Mouse (Mus musculus): Measurements from ENCODE around the gene Zfp219. TPM values are rescaled to one million over a fixed set of nuclear protein-coding genes. Genes with fewer than 3 reads are reported as not detected.

Gene Zfp219
- polyA plus RNA-seq, 1 experiment from 2014 or later = 78.3 TPM

- no peaks in the 10 kb centered on the region for H3K9me3 ChIP-seq
- H3K27ac ChIP-seq = no peak overlapping the region
- peaks cover 44% of the 10 kb centered on the region for H3K36me3 ChIP-seq
- WGBS = 50% methylated on average over 26 of the region's 26 CpGs
- H3K4me1 ChIP-seq = peaks cover 79% of the 10 kb centered on the region
- no peaks in the 10 kb centered on the region for H3K27me3 ChIP-seq (replicated peaks)
- no peak for ATAC-seq (ENCODE audit: low FRiP score, low read depth)
- H3K4me2 ChIP-seq (replicated peaks) = peak overlapping the region; percentile 64
- H3K9ac ChIP-seq = no peak overlapping the region; the same call in 1 of the 2 replicates
- peak overlapping the region; percentile 36; the same call in 1 of the 2 replicates for H3K4me3 ChIP-seq
Measured at GRCm38 (mm10) chr14:52009361-52009760, 11.2 kb downstream of the Zfp219 start.

- WGBS = 56% methylated on average over 38 of the region's 38 CpGs
- Histone ChIP-seq H3K36me3 (peaks cover 47% of the 10 kb centered on the region), H3K4me1 (peaks cover 87% of the 10 kb centered on the region), H3K9me3 (no peaks in the 10 kb centered on the region), H3K27me3 (replicated peaks) (no peaks in the 10 kb centered on the region), H3K4me3 (peak overlapping the region; percentile 7; the same call in 1 of the 2 replicates), H3K27ac (no peak overlapping the region), H3K9ac (peak overlapping the region; percentile 21; the same call in 1 of the 2 replicates), H3K4me2 (replicated peaks) (peak overlapping the region; percentile 64)
- ATAC-seq (ENCODE audit: low FRiP score, low read depth) = peak; percentile 22
Measured at GRCm38 (mm10) chr14:52008321-52009203, 12.0 kb downstream of the Zfp219 start.

GRCm38 (mm10) chr14:52006771-52007170, 13.8 kb downstream of the Zfp219 start:
- no peak overlapping the region for H3K27ac ChIP-seq
- peaks cover 65% of the 10 kb centered on the region for H3K36me3 ChIP-seq

GRCm38 (mm10) chr14:52006241-52006640, 14.3 kb downstream of the Zfp219 start:
- no peak for ATAC-seq (ENCODE audit: low FRiP score, low read depth)
- Histone ChIP-seq H3K4me2 (replicated peaks) (no peak overlapping the region; the same call in 1 of the 2 replicates), H3K27me3 (replicated peaks) (no peaks in the 10 kb centered on the region), H3K36me3 (peaks cover 66% of the 10 kb centered on the region), H3K4me3 (no peak overlapping the region), H3K4me1 (peaks cover 71% of the 10 kb centered on the region), H3K27ac (no peak overlapping the region), H3K9ac (no peak overlapping the region), H3K9me3 (no peaks in the 10 kb centered on the region)
- 81% methylated on average over 8 of the region's 8 CpGs for WGBS

More at GRCm38 (mm10) chr14:52006771-52007170, 13.8 kb downstream of the Zfp219 start:
- Histone ChIP-seq H3K9me3 (no peaks in the 10 kb centered on the region), H3K27me3 (replicated peaks) (no peaks in the 10 kb centered on the region), H3K9ac (no peak overlapping the region), H3K4me3 (no peak overlapping the region), H3K4me1 (peaks cover 77% of the 10 kb centered on the region), H3K4me2 (replicated peaks) (no peak overlapping the region; the same call in 1 of the 2 replicates)
- 96% methylated on average over 23 of the region's 23 CpGs for WGBS
- ATAC-seq (ENCODE audit: low FRiP score, low read depth) = no peak

DNA sequence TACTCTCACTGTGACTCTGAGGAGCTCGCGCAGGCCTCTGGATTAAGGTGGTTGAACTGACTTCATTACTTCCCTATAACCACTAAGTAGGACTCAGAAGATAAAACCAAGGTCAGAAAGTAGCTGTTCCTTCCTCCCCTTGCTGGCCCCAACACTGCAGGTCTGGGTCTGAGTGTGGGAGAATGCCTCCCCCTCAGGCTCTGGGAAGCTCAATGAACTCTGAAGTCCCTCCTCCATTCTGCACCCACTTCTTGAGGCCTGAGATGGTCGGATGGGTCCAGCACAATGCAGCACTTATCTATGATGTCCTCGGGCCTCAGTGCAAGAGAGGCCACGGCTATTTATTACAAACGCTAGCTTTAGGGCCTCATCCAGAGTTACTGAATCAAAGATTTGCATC, 14.9 kb downstream of the Zfp219 start:
- Histone ChIP-seq H3K27ac (no peak overlapping the region), H3K4me2 (replicated peaks) (no peak overlapping the region), H3K9ac (no peak overlapping the region), H3K9me3 (no peaks in the 10 kb centered on the region), H3K4me1 (peaks cover 65% of the 10 kb centered on the region), H3K36me3 (peaks cover 71% of the 10 kb centered on the region), H3K27me3 (replicated peaks) (no peaks in the 10 kb centered on the region), H3K4me3 (no peak overlapping the region)
- no peak for ATAC-seq (ENCODE audit: low FRiP score, low read depth)
- WGBS = 84% methylated on average over 6 of the region's 6 CpGs

DNA sequence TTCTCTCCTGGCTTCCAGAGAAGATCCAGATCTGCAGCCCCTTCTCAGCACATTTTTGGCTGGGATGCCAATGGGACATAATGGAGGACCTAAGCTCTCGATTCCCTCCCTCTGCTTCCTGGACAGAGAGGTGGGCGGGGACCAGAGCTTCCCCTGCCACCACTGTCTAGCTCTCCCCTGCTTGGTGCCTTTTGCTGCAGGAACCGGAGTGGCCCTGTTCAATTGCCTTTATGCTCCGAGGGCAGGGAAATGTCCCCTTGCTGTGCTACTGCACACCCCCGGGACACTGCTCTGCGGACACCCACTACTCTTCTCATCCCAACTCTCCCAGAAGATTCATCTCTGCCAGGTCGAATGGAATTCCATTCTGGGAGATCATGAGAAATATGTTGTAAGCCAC, 15.4 kb downstream of the Zfp219 start:
- 0 out of 2 replicates have a peak overlapping the region, but pooled peaks have one; percentile 37 for H3K27ac ChIP-seq
- no peaks in the 10 kb centered on the region for H3K9me3 ChIP-seq
- ATAC-seq (ENCODE audit: low FRiP score, low read depth) = no peak

GRCm38 (mm10) chr14:52003981-52004495, 16.5 kb downstream of the Zfp219 start:
- no peaks in the 10 kb centered on the region for H3K27me3 ChIP-seq (replicated peaks)
- H3K4me3 ChIP-seq = no peak overlapping the region
- no peaks in the 10 kb centered on the region for H3K9me3 ChIP-seq
- H3K4me2 ChIP-seq (replicated peaks) = peak overlapping the region; percentile 49
- peaks cover 80% of the 10 kb centered on the region for H3K36me3 ChIP-seq
- peak overlapping the region; percentile 38; the same call in 1 of the 2 replicates for H3K9ac ChIP-seq
- peak; percentile 74 for ATAC-seq (ENCODE audit: low FRiP score, low read depth)
- peaks cover 51% of the 10 kb centered on the region for H3K4me1 ChIP-seq
- WGBS = 24% methylated on average over 16 of the region's 16 CpGs
- H3K27ac ChIP-seq = peak overlapping the region; percentile 43; the same call in 1 of the 2 replicates

More for the DNA sequence above, 15.4 kb downstream of the Zfp219 start:
- WGBS = 68% methylated on average over 7 of the region's 7 CpGs
- H3K4me3 ChIP-seq = no peak overlapping the region
- peaks cover 74% of the 10 kb centered on the region for H3K36me3 ChIP-seq
- H3K4me2 ChIP-seq (replicated peaks) = no peak overlapping the region
- H3K9ac ChIP-seq = no peak overlapping the region
- H3K27me3 ChIP-seq (replicated peaks) = no peaks in the 10 kb centered on the region
- H3K4me1 ChIP-seq = peaks cover 62% of the 10 kb centered on the region

- Histone ChIP-seq H3K9me3 (no peaks in the 10 kb centered on the region), H3K27me3 (replicated peaks) (no peaks in the 10 kb centered on the region), H3K36me3 (peaks cover 86% of the 10 kb centered on the region), H3K4me2 (replicated peaks) (no peak overlapping the region), H3K9ac (no peak overlapping the region), H3K4me1 (no peaks in the 10 kb centered on the region), H3K4me3 (no peak overlapping the region), H3K27ac (no peak overlapping the region)
- 90% methylated on average over 14 of the region's 14 CpGs for WGBS
- no peak for ATAC-seq (ENCODE audit: low FRiP score, low read depth)
Measured at GRCm38 (mm10) chr14:51997483-51997882, 23.1 kb downstream of the Zfp219 start.

DNA sequence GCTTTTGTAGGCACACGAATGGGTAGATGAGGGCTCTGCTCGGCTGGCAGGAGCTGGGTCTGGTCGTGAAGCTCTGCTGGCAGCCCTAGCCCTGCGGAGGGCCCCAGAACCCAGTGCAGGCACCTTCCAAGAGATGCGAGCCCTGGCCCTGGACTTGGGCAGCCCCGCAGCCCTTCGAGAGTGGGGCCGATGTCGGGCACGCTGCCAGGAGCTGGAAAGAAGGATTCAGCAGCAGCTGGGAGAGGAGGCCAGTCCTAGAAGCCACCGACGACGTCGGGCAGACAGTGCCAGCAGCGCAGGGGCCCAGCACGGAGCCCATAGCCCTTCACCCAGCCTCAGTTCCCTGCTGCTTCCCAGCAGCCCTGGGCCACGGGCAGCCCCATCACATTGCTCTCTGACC, 23.7 kb downstream of the Zfp219 start:
- Histone ChIP-seq H3K4me2 (replicated peaks) (no peak overlapping the region), H3K4me1 (no peaks in the 10 kb centered on the region), H3K4me3 (no peak overlapping the region), H3K36me3 (peaks cover 86% of the 10 kb centered on the region), H3K27ac (no peak overlapping the region), H3K9me3 (no peaks in the 10 kb centered on the region), H3K27me3 (replicated peaks) (no peaks in the 10 kb centered on the region), H3K9ac (no peak overlapping the region)
- ATAC-seq (ENCODE audit: low FRiP score, low read depth) = no peak
- WGBS = 79% methylated on average over 17 of the region's 17 CpGs

GRCm38 (mm10) chr14:51996231-51996841, 24.2 kb downstream of the Zfp219 start:
- no peaks in the 10 kb centered on the region for H3K4me1 ChIP-seq
- H3K36me3 ChIP-seq = peaks cover 89% of the 10 kb centered on the region
- no peak overlapping the region for H3K4me3 ChIP-seq
- ATAC-seq (ENCODE audit: low FRiP score, low read depth) = no peak
- 90% methylated on average over 13 of the region's 13 CpGs for WGBS
- no peak overlapping the region for H3K9ac ChIP-seq
- H3K27me3 ChIP-seq (replicated peaks) = no peaks in the 10 kb centered on the region
- H3K27ac ChIP-seq = no peak overlapping the region
- no peak overlapping the region for H3K4me2 ChIP-seq (replicated peaks)
- H3K9me3 ChIP-seq = no peaks in the 10 kb centered on the region

DNA sequence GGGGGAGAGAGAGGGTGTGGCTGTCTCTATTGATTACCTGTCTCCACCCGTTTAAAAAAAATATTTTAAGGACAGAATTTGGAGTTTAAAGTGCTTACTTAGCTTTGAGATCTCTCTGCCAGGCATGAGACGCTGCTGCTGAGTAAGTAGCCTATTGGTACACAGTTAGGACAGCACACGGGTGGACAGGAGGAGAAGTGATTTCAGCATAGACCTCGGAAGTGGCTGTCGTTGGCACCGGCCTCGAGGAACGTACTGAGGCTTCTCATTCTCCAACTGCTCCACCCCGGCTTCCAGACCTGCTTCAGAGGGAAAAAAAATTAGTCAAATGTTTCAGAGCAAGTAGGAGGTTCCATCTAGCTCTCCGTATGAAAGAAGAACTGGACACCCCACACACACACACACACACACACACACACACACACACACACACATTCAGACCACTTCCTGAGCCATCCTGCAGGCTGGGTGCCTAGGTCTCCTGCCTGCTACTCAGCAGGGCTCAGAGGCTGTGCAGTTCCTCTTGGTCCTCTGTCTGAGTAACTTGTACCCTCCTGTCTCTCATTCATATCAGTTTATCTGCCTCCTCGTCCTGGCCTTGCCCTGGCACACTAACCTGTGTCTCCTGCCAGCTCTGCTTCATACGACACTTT, 25.2 kb downstream of the Zfp219 start:
- Histone ChIP-seq H3K4me1 (no peaks in the 10 kb centered on the region), H3K36me3 (peaks cover 92% of the 10 kb centered on the region), H3K27me3 (replicated peaks) (no peaks in the 10 kb centered on the region), H3K9ac (no peak overlapping the region), H3K4me2 (replicated peaks) (no peak overlapping the region), H3K27ac (no peak overlapping the region), H3K9me3 (no peaks in the 10 kb centered on the region), H3K4me3 (no peak overlapping the region)
- no peak for ATAC-seq (ENCODE audit: low FRiP score, low read depth)
- 81% methylated on average over 12 of the region's 12 CpGs for WGBS

DNA sequence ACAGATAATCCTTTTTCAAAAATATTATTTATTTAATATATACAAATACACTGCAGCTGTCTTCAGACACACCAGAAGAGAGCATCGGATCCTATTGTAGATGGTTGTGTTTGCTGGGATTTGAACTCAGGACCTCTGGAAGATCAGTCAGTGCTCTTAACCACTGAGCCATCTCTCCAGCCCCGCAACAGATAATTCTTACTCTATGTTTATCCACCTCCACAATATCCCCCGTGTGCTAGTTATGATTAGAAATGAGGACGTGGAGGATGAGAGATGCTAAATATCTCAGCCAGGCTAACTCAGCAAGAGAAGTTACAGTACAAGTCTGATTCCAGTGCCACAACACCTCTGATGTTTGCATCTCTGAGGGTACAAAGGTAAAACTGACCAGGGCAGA, 26.1 kb downstream of the Zfp219 start:
- Histone ChIP-seq H3K27me3 (replicated peaks) (no peaks in the 10 kb centered on the region), H3K4me1 (no peaks in the 10 kb centered on the region; the same call in 1 of the 2 replicates), H3K4me2 (replicated peaks) (no peak overlapping the region), H3K4me3 (no peak overlapping the region), H3K27ac (no peak overlapping the region), H3K36me3 (peaks cover 93% of the 10 kb centered on the region), H3K9ac (no peak overlapping the region), H3K9me3 (no peaks in the 10 kb centered on the region)
- 95% methylated on average over 4 of the region's 4 CpGs for WGBS
- ATAC-seq (ENCODE audit: low FRiP score, low read depth) = no peak
